Mouse (Mus musculus) heart, postnatal 10 days (tissue): Measurements from ENCODE around the gene Bcas2. TPM values are rescaled to one million over a fixed set of nuclear protein-coding genes. Genes with fewer than 3 reads are reported as not detected.
"Not testable (repeated sequence)": the region's sequence is repeated elsewhere in the genome, so short reads cannot be mapped to it uniquely, and the experiment has no call there.

ENCODE experiments used
- DNase-seq, 2 experiments: peaks; one replicate each; pipeline ENCODE4 v3.0.0; 2021
- intact Hi-C: fragments of 180-260 bp; cut with DNase I; formaldehyde crosslinking; loops from one replicate; pipeline ENCODE4 v1.15.1; 2025
- total RNA-seq, 2 experiments: library from RNA; stranded (reverse); gene quantifications; 2 replicates each; pipeline ENCODE4 v1.2.3; 2021

Gene Bcas2
- total RNA-seq, 2 experiments from 2014 or later, result 55.5 to 61.6 TPM

GRCm38 (mm10) chr3:103212142-103212541 is 40.7 kb downstream of the Bcas2 start:
- intact Hi-C loops, result no loop called here
- no peak for DNase-seq

GRCm38 (mm10) chr3:103213537-103213936 is 42.1 kb downstream of the Bcas2 start:
- intact Hi-C loops, result no loop called here
- DNase-seq, result no peak

- intact Hi-C loops, result no loop called here
Measured at GRCm38 (mm10) chr3:103214593-103215285, 43.3 kb downstream of the Bcas2 start.

GRCm38 (mm10) chr3:103215399-103215798 is 43.9 kb downstream of the Bcas2 start:
- intact Hi-C loops, result not testable (repeated sequence)

More at GRCm38 (mm10) chr3:103214593-103215285, 43.3 kb downstream of the Bcas2 start:
- no peak for DNase-seq

GRCm38 (mm10) chr3:103221435-103221834 is 50.0 kb downstream of the Bcas2 start:
- DNase-seq, result no peak
- intact Hi-C loops, result no loop called here

More at GRCm38 (mm10) chr3:103215399-103215798, 43.9 kb downstream of the Bcas2 start:
- not testable (repeated sequence) for DNase-seq

- intact Hi-C loops, result no loop called here
- DNase-seq, result peak in 1 of 2 experiments; percentile 18
Measured at GRCm38 (mm10) chr3:103223752-103224151, 52.3 kb downstream of the Bcas2 start.

GRCm38 (mm10) chr3:103224231-103224765 is 52.8 kb downstream of the Bcas2 start:
- no peak for DNase-seq
- intact Hi-C loops, result no loop called here

- intact Hi-C loops, result no loop called here
Measured at GRCm38 (mm10) chr3:103227729-103228128, 56.3 kb downstream of the Bcas2 start.

More at GRCm38 (mm10) chr3:103227729-103228128, 56.3 kb downstream of the Bcas2 start:
- DNase-seq, result no peak

Other genes with a start within 250 kb of the Bcas2 start
- gene Sycp1, start 235.6 kb upstream of the Bcas2 start, total RNA-seq, result under 1 TPM in 1 of 2 experiments, not detected in 1; 0.10 TPM
- not detected for gene Nr1h5, start 207.5 kb upstream of the Bcas2 start, total RNA-seq
- gene Sike1, start 175.9 kb upstream of the Bcas2 start, total RNA-seq, result 100 to 1,000 TPM; 111 to 123 TPM
- 100 to 1,000 TPM; 395 to 417 TPM for gene Csde1, start 151.2 kb upstream of the Bcas2 start, total RNA-seq
- 100 to 1,000 TPM; 103 to 105 TPM for gene Nras, start 113.4 kb upstream of the Bcas2 start, total RNA-seq
- not detected for gene Ampd1, start 97.6 kb upstream of the Bcas2 start, total RNA-seq
- 1 to 10 TPM; 3.7 to 4.0 TPM for gene Dennd2c, start 69.1 kb upstream of the Bcas2 start, total RNA-seq
- gene Trim33, start 107.6 kb downstream of the Bcas2 start, total RNA-seq, result 10 to 100 TPM; 19.3 to 21.2 TPM